Mouse (Mus musculus) CH12.LX (cell line): ENCODE results near the gene Trem1. TPM values are rescaled to one million over a fixed set of nuclear protein-coding genes. Genes with fewer than 3 reads are reported as not detected.

ENCODE experiments used
- DNase-seq: peaks from one replicate; pipeline ENCODE4 v3.0.0-alpha.2; 2013; ENCODE audit errors: extremely low read depth
- H3K27ac ChIP-seq: 2 replicates; pipeline ENCODE4 v1.5.1; 2012; ENCODE audit warnings: low read depth, mild to moderate bottlenecking, control low read depth, moderate library complexity; ENCODE audit not compliant: insufficient read depth
- H3K27me3 ChIP-seq: replicated peaks from 2 replicates; pipeline ENCODE3; 2012; ENCODE audit warnings: inconsistent platforms
- H3K36me3 ChIP-seq, 2 experiments: replicated peaks in 1 of 2; 2 replicates each; pipeline versions ENCODE3 to v1.6.1; 2012; ENCODE audit warnings: inconsistent platforms in 1 of 2, low read length in 1 of 2, mild to moderate bottlenecking in 1 of 2, mixed read lengths in 1 of 2, moderate library complexity in 1 of 2; ENCODE audit not compliant: control insufficient read depth in 1 of 2, insufficient read depth in 1 of 2
- H3K4me1 ChIP-seq, 2 experiments: 2 replicates each; pipeline ENCODE4 v1.6.1; 2012; ENCODE audit warnings: inconsistent platforms in 1 of 2, moderate library complexity in 1 of 2; ENCODE audit not compliant: insufficient read depth in 2 of 2, control insufficient read depth in 1 of 2
- H3K4me2 ChIP-seq: 2 replicates; pipeline ENCODE4 v1.6.1; 2012; ENCODE audit warnings: low read depth, mild to moderate bottlenecking, control low read depth; ENCODE audit not compliant: poor library complexity, insufficient read depth, severe bottlenecking
- H3K4me3 ChIP-seq, 3 experiments: fragments of 150-350 bp in 1 of 3; sonication (generic) in 1 of 3; replicated peaks in 1 of 3; 2 replicates each; pipeline versions ENCODE3 to v1.5.1; 2011 to 2012; ENCODE audit warnings: low read depth in 2 of 3, low read length in 2 of 3, mild to moderate bottlenecking in 2 of 3, moderate library complexity in 2 of 3, control low read depth in 1 of 3, improper control_type of control experiment in 1 of 3, inconsistent platforms in 1 of 3, mixed read lengths in 1 of 3; ENCODE audit not compliant: poor library complexity in 1 of 3
- H3K79me2 ChIP-seq: replicated peaks from 2 replicates; pipeline ENCODE4 v1.6.1; 2012; ENCODE audit warnings: mild to moderate bottlenecking, moderate library complexity; ENCODE audit not compliant: control insufficient read depth, poor library complexity, insufficient read depth, severe bottlenecking; ENCODE audit errors: extremely low read depth
- H3K9ac ChIP-seq: 2 replicates; pipeline ENCODE4 v1.6.1; 2012; ENCODE audit warnings: low read depth, mild to moderate bottlenecking, control low read depth, moderate library complexity; ENCODE audit not compliant: insufficient read depth
- H3K9me3 ChIP-seq: replicated peaks from 2 replicates; pipeline ENCODE3; 2012; ENCODE audit warnings: low read length, inconsistent platforms, mixed read lengths
- CHD2 ChIP-seq: IDR thresholded peaks from 2 replicates; pipeline ENCODE4 v1.6.1; 2011; ENCODE audit warnings: low read length, improper control_type of control experiment
- CTCF ChIP-seq, 2 experiments: IDR thresholded peaks in 1 of 2; conservative IDR thresholded peaks in 1 of 2; 2 replicates each; pipeline ENCODE4 v1.5.1; 2011 to 2012; ENCODE audit warnings: low read depth in 2 of 2, low read length in 2 of 2, improper control_type of control experiment in 1 of 2, inconsistent platforms in 1 of 2, mild to moderate bottlenecking in 1 of 2, moderate library complexity in 1 of 2
- E2F4 ChIP-seq: IDR thresholded peaks from 2 replicates; pipeline ENCODE4 v1.6.1; 2011; ENCODE audit warnings: low read depth, low read length, improper control_type of control experiment; ENCODE audit not compliant: insufficient replicate concordance
- ELF1 ChIP-seq: IDR thresholded peaks from 2 replicates; pipeline ENCODE4 v1.6.1; 2014; ENCODE audit warnings: low read depth, mild to moderate bottlenecking, inconsistent platforms, low read length, improper control_type of control experiment
- EP300 ChIP-seq: IDR thresholded peaks from 2 replicates; pipeline ENCODE4 v1.6.1; 2011; ENCODE audit warnings: low read length, improper control_type of control experiment
- ETS1 ChIP-seq: conservative IDR thresholded peaks from 2 replicates; pipeline ENCODE4 v1.6.1; 2012; ENCODE audit warnings: low read depth, mild to moderate bottlenecking, inconsistent platforms, low read length, improper control_type of control experiment, moderate library complexity
- GABPA ChIP-seq: IDR thresholded peaks from 2 replicates; pipeline ENCODE4 v1.6.1; 2012; ENCODE audit warnings: low read depth, low read length, improper control_type of control experiment, inconsistent platforms; ENCODE audit not compliant: insufficient replicate concordance
- HCFC1 ChIP-seq: IDR thresholded peaks from 2 replicates; pipeline ENCODE4 v1.6.1; 2012; ENCODE audit warnings: low read depth, mild to moderate bottlenecking, inconsistent platforms, low read length, improper control_type of control experiment
- IRF4 ChIP-seq: IDR thresholded peaks from 2 replicates; pipeline ENCODE4 v1.6.1; 2014; ENCODE audit warnings: low read depth, mild to moderate bottlenecking, inconsistent platforms, low read length, improper control_type of control experiment
- MYC ChIP-seq: IDR thresholded peaks from 2 replicates; pipeline ENCODE4 v1.6.1; 2011; ENCODE audit warnings: low read depth, mild to moderate bottlenecking, improper control_type of control experiment, low read length
- NELFE ChIP-seq: IDR thresholded peaks from 2 replicates; pipeline ENCODE4 v1.6.1; 2011; ENCODE audit warnings: low read depth, low read length, improper control_type of control experiment
- NRF1 ChIP-seq: IDR thresholded peaks from 2 replicates; pipeline ENCODE4 v1.6.1; 2014; ENCODE audit warnings: low read depth, mild to moderate bottlenecking, inconsistent platforms, low read length, improper control_type of control experiment, moderate library complexity
- RAD21 ChIP-seq: IDR thresholded peaks from 2 replicates; pipeline ENCODE4 v1.6.1; 2011; ENCODE audit warnings: low read depth, mild to moderate bottlenecking, low read length, improper control_type of control experiment, moderate library complexity
- RCOR1 ChIP-seq: conservative IDR thresholded peaks from 2 replicates; pipeline ENCODE4 v1.6.1; 2012; ENCODE audit warnings: low read depth, mild to moderate bottlenecking, inconsistent platforms, low read length, improper control_type of control experiment
- SIN3A ChIP-seq: IDR thresholded peaks from 2 replicates; pipeline ENCODE4 v1.6.1; 2012; ENCODE audit warnings: low read length, improper control_type of control experiment, inconsistent platforms
- SMC3 ChIP-seq: IDR thresholded peaks from 2 replicates; pipeline ENCODE4 v1.6.1; 2011; ENCODE audit warnings: low read depth, low read length, improper control_type of control experiment
- TBP ChIP-seq: conservative IDR thresholded peaks from 2 replicates; pipeline ENCODE4 v1.6.1; 2011; ENCODE audit warnings: low read depth, low read length, improper control_type of control experiment
- USF1 ChIP-seq: IDR thresholded peaks from 2 replicates; pipeline ENCODE4 v1.6.1; 2014; ENCODE audit warnings: low read depth, mild to moderate bottlenecking, inconsistent platforms, low read length, improper control_type of control experiment
- ZKSCAN1 ChIP-seq: IDR thresholded peaks from 2 replicates; pipeline ENCODE4 v1.6.1; 2012; ENCODE audit warnings: low read depth, inconsistent platforms, low read length, improper control_type of control experiment, borderline replicate concordance
- dilution Hi-C: fragments of 300-500 bp; cut with MboI; formaldehyde crosslinking; loops from 2 replicates; pipeline ENCODE4 v1.14.3; 2020; ENCODE audit warnings: low sequenced_read_pairs; ENCODE audit not compliant: extremely low pct_unique_long_range_greater_than_20kb, extremely low pct_ligation_motif_present
- in situ Hi-C: fragments of 300-500 bp; cut with MboI; formaldehyde crosslinking; loops from 3 replicates; pipeline ENCODE4 v1.14.3; 2019; ENCODE audit warnings: low sequenced_read_pairs, low pct_ligation_motif_present, low pct_unique_long_range_greater_than_20kb, mixed read lengths
- polyA plus RNA-seq: library from polyadenylated mRNA; unstranded; fragments of >175 nt; gene quantifications from 2 replicates; pipeline ENCODE4 v1.2.1, GENCODE M21; 2012; ENCODE audit warnings: low read depth; ENCODE audit not compliant: insufficient read length
- total RNA-seq, 2 experiments: library from RNA; depleted of rRNA; stranded (reverse); fragments of 300-350 nt in 1 of 2; fragments of >200 nt in 1 of 2; gene quantifications; 2 replicates each; pipeline ENCODE4 v1.2.3; 2012 to 2014

Gene Trem1
- total and polyA plus RNA-seq, 3 experiments, result 0.17 to 0.29 TPM; not detected in 1

DNA sequence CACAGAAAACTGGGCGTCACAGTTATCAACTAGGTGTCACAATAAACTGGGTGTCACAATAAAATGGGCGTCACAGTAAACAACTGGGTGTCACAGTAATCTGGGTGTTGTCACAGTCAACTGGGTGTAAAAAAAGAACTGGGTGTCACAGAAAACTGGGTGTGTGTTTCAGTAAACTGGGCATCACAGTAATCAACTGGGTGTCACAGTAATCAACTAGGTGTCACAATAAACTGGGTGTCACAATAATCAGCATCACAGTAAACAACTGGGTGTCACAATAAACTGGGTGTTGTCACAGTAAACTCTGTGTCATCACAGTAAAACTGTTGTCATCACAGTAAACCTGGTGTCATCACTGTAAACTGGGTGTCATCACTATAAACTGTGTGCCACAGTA lies 40.2 kb upstream of the Trem1 start:
- H3K4me1 ChIP-seq, result peaks cover 2 to 14% of the 10 kb centered on the region in 2 experiments; a peak in 2 of 4 replicates
- H3K79me2 ChIP-seq, result no peaks in the 10 kb centered on the region
- no peak overlapping the region for H3K27ac ChIP-seq
- no peaks in the 10 kb centered on the region for H3K9me3 ChIP-seq
- H3K9ac ChIP-seq, result no peak overlapping the region
- dilution Hi-C loops, result no loop called here
- no peak for DNase-seq
- no peak overlapping the region for H3K4me2 ChIP-seq
- TF ChIP-seq CTCF (conservative IDR thresholded peaks at IDR 0.05 in 1 of 2, IDR thresholded peaks at IDR 0.05 in 1 of 2; ENCODE audit: low read depth in 2 of 2, low read length in 2 of 2), result no peak
- H3K27me3 ChIP-seq, result no peaks in the 10 kb centered on the region
- H3K36me3 ChIP-seq, result no peaks in the 10 kb centered on the region
- in situ Hi-C loops, result no loop called here
- H3K4me3 ChIP-seq, result no peak overlapping the region

DNA sequence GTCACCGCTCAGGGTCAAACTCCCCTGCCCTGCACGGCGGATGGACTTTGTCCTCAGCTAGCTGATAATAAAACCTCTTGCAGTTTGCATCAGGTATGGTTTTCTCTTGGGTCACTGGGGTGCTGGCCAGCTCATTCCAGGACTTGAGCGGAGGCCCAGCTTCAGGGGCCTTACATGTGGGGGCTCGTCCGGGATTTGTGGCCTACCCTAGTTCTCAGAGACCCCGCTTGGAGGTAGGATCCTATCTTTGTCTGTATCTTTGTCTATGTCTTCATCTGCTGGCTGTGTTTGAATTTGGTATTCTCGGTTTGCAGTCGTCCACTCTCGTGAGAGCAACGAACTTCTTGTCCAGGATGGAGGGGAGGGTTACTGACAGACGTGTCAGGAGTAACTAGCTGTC lies 29.5 kb upstream of the Trem1 start:
- Histone ChIP-seq H3K4me3 (no peak overlapping the region), H3K4me2 (no peak overlapping the region), H3K9me3 (peaks cover 6% of the 10 kb centered on the region), H3K9ac (no peak overlapping the region), H3K27ac (no peak overlapping the region), H3K4me1 (no peaks in the 10 kb centered on the region), H3K79me2 (no peaks in the 10 kb centered on the region), H3K36me3 (no peaks in the 10 kb centered on the region), H3K27me3 (no peaks in the 10 kb centered on the region)
- dilution Hi-C loops, result no loop called here
- no peak for DNase-seq
- in situ Hi-C loops, result no loop called here
- TF ChIP-seq ZKSCAN1, result no peak
- no peak for TF ChIP-seq USF1
- TF ChIP-seq NELFE, result no peak
- TF ChIP-seq ELF1, result no peak
- TF ChIP-seq E2F4, result no peak

GRCm38 (mm10) chr17:48212596-48212995 lies 20.0 kb upstream of the Trem1 start:
- Histone ChIP-seq H3K4me3 (no peak overlapping the region), H3K9ac (no peak overlapping the region), H3K4me1 (no peaks in the 10 kb centered on the region), H3K9me3 (no peaks in the 10 kb centered on the region), H3K27ac (no peak overlapping the region), H3K27me3 (no peaks in the 10 kb centered on the region), H3K79me2 (no peaks in the 10 kb centered on the region), H3K4me2 (no peak overlapping the region), H3K36me3 (no peaks in the 10 kb centered on the region)
- in situ Hi-C loops, result no loop called here
- dilution Hi-C loops, result no loop called here
- DNase-seq, result no peak
- TF ChIP-seq IRF4 (no peak), CTCF (conservative IDR thresholded peaks at IDR 0.05 in 1 of 2, IDR thresholded peaks at IDR 0.05 in 1 of 2; ENCODE audit: low read depth in 2 of 2, low read length in 2 of 2) (no peak), CHD2 (no peak), RCOR1 (no peak), RAD21 (no peak), USF1 (no peak), HCFC1 (no peak), TBP (no peak), SIN3A (no peak), E2F4 (no peak), MYC (no peak), NRF1 (no peak), SMC3 (no peak), EP300 (no peak), GABPA (no peak), NELFE (no peak), ZKSCAN1 (no peak), ETS1 (no peak)
